Mouse (Mus musculus): ENCODE data around the gene Tmem44.

- no peak for TF ChIP-seq POLR2A (IDR thresholded peaks at IDR 0.05; ENCODE audit: insufficient read length, low read depth)
- TF ChIP-seq POLR2AphosphoS2 (IDR thresholded peaks at IDR 0.05; ENCODE audit: insufficient read length, low read depth) = no peak
- TF ChIP-seq MYOD1 (IDR thresholded peaks at IDR 0.05; ENCODE audit: control insufficient read depth in 1 of 3, insufficient read length in 2 of 3, low read depth in 2 of 3) = no peak
These were observed at the start of gene Tmem44 for GRCm38 (mm10) chr16:30550748-30551192.
